Mouse (Mus musculus) ES-Bruce4 (cell line): ENCODE results near the gene Kpna4.

Experiments
- CTCF ChIP-seq: IDR thresholded peaks from one replicate; pipeline ENCODE4 v1.8.1; 2011; ENCODE audit warnings: low read depth, low read length
- EP300 ChIP-seq: IDR thresholded peaks from 2 replicates; pipeline ENCODE4 v1.6.1; 2011; ENCODE audit warnings: low read depth, low read length; ENCODE audit not compliant: insufficient read depth
- POLR2A ChIP-seq: IDR thresholded peaks from one replicate; pipeline ENCODE4 v1.8.1; 2011; ENCODE audit warnings: low read length; ENCODE audit not compliant: insufficient read depth

GRCm38 (mm10) chr3:69156484-69156883, 29.6 kb upstream of the Kpna4 start:
- TF ChIP-seq POLR2A: no peak
- TF ChIP-seq CTCF: no peak
- no peak for TF ChIP-seq EP300
